Mouse (Mus musculus) adrenal gland, postnatal 25 days (tissue): ENCODE results near the gene Gm45140. TPM values are rescaled to one million over a fixed set of nuclear protein-coding genes. Genes with fewer than 3 reads are reported as not detected.

Experiments used
- DNase-seq: peaks from one replicate; pipeline ENCODE4 v3.0.0; 2021; ENCODE audit warnings: mixed read lengths
- total RNA-seq: library from RNA; stranded (reverse); gene quantifications from 2 replicates; pipeline ENCODE4 v1.2.3, GENCODE M21; 2021

Gene Gm45140
- total RNA-seq, 1 experiment from 2014 or later: 5.1 TPM

DNA sequence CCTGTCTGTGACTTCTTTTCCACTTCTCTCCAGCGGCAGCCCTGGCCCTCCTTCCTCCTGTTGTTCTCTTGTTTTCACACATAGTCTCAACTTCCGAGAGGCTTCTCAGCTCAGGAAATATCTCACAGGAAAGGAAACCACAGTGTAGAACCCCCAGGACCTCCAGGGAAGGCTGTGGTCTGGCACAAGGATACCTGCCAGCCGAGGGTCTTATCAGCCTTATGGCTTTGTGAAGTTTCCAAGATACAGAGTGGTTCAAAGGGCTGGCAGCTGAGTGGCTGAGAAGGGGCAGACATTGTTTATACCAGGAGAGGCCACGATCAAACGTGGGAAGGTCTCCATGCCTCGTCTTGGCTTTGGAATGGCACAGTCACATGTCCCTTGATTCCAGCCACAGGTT is 95.7 kb downstream of the Gm45140 start:
- DNase-seq: no peak

Other genes with a start within 250 kb of the Gm45140 start
- 0.58 and 0.90 TPM in 2 replicates for gene Prokr1, start 245.1 kb downstream of the Gm45140 start, total RNA-seq
- 8.0 and 9.8 TPM in 2 replicates for gene Aplf, start 163.6 kb downstream of the Gm45140 start, total RNA-seq
- gene Efcc1, start 104.9 kb downstream of the Gm45140 start, total RNA-seq: 0.67 and 0.71 TPM in 2 replicates
- not detected in 2 replicates for gene Gp9, start 57.7 kb downstream of the Gm45140 start, total RNA-seq
- gene Rab43, start 23.6 kb downstream of the Gm45140 start, total RNA-seq: 21.8 and 34.9 TPM in 2 replicates
- 24.8 and 36.1 TPM in 2 replicates for gene Isy1, start 3.0 kb upstream of the Gm45140 start, total RNA-seq
- gene Cnbp, start 15.3 kb upstream of the Gm45140 start, total RNA-seq: 346 and 405 TPM in 2 replicates
- 103 and 108 TPM in 2 replicates for gene Copg1, start 52.0 kb upstream of the Gm45140 start, total RNA-seq
- 29.7 and 29.9 TPM in 2 replicates for gene Hmces, start 78.1 kb upstream of the Gm45140 start, total RNA-seq
- gene H1fx, start 145.8 kb upstream of the Gm45140 start, total RNA-seq: 15.1 and 19.1 TPM in 2 replicates
- 313 and 326 TPM in 2 replicates for gene Rab7, start 209.5 kb upstream of the Gm45140 start, total RNA-seq
- gene Rpn1, start 248.7 kb upstream of the Gm45140 start, total RNA-seq: 211 and 212 TPM in 2 replicates